Mouse (Mus musculus) embryonic facial prominence, embryonic 15.5 days (tissue): ENCODE results near the gene Zfp526. TPM values are rescaled to one million over a fixed set of nuclear protein-coding genes. Genes with fewer than 3 reads are reported as not detected.

Experiments used
- ATAC-seq: fragments of 200-750 bp; cut with Nextera tagmentation; 2 replicates; pipeline ENCODE4 v1.8.0; 2017; ENCODE audit warnings: low read depth, moderate TSS enrichment; ENCODE audit not compliant: insufficient number of reproducible peaks, low FRiP score, low TSS enrichment
- H3K27ac ChIP-seq: fragments of 300-500 bp; sonication (generic); replicated peaks from 2 replicates; pipeline ENCODE4 v1.5.1; 2015; ENCODE audit warnings: mild to moderate bottlenecking, inconsistent platforms
- H3K27me3 ChIP-seq: fragments of 300-500 bp; sonication (generic); 2 replicates; pipeline ENCODE4 v1.6.1; 2015; ENCODE audit warnings: inconsistent platforms
- H3K36me3 ChIP-seq: fragments of 300-500 bp; sonication (generic); 2 replicates; pipeline ENCODE4 v1.6.1; 2015; ENCODE audit warnings: mild to moderate bottlenecking, inconsistent platforms
- H3K4me1 ChIP-seq: fragments of 300-500 bp; sonication (generic); 2 replicates; pipeline ENCODE4 v1.6.1; 2015; ENCODE audit warnings: inconsistent platforms
- H3K4me2 ChIP-seq: fragments of 300-500 bp; sonication (generic); replicated peaks from 2 replicates; pipeline ENCODE4 v1.6.1; 2015; ENCODE audit warnings: mild to moderate bottlenecking, inconsistent platforms
- H3K4me3 ChIP-seq: fragments of 300-500 bp; sonication (generic); replicated peaks from 2 replicates; pipeline ENCODE4 v1.5.1; 2015; ENCODE audit warnings: mild to moderate bottlenecking, inconsistent platforms
- H3K9ac ChIP-seq: fragments of 300-500 bp; sonication (generic); 2 replicates; pipeline ENCODE4 v1.6.1; 2015; ENCODE audit warnings: inconsistent platforms
- H3K9me3 ChIP-seq: fragments of 300-500 bp; sonication (generic); replicated peaks from 2 replicates; pipeline ENCODE4 v1.6.1; 2016; ENCODE audit warnings: inconsistent platforms
- WGBS: fragments of 180-500 bp; shearing (Covaris S2); methylation state at CpG from one replicate; pipeline ENCODE4 v1.1.7; 2015; 5-methylcytosine and 5-hydroxymethylcytosine counted together
- polyA plus RNA-seq: library from polyadenylated mRNA; unstranded; fragments of >200 nt; fragmentation: Nextera tagmentation; extraction: Ambion mirVana; gene quantifications from 2 replicates; pipeline ENCODE4 v1.2.1, GENCODE M21; 2015

The Zfp526 gene
- polyA plus RNA-seq, 1 experiment from 2014 or later: 3.3 TPM

DNA sequence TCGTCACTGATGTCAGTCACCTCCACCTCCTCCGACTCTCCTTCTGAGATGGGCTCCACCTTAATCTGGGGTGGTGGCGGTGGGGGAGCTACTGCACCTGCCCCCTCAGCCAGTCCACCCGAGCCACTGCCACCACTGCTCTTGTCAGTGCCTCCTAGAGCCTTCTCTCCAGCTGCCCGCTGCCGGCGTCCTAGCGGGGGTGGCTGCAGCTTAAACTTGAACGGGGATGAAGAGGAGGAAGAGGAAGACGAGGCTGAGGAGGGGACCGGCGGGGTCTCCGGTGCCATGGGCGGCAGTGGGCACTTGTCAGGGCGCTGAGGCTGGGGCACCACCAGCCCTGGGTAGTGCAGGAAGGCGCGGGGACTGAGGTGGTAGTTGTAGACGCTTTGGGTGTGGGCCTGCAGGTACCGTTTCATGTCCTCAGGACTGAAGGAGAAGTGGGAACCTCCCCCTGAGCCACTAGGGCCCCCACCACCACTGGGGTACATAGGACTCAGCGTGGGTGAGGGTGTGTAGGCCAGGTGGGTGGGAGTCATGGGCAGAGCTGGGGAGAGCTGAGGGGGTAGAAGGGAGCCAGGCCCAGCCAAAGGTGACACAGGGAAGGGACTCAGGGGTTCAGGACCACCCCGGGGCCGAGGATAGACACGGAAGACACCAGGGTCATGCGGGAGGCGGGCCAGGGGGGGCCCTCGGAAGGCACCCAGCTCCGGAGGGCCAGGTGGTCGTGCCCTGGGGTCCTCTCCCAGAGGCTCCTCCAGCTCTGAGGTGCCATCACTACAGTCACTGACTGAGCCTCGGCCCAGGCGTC, 23.5 kb downstream of the Zfp526 start:
- ATAC-seq: no peak
- Histone ChIP-seq H3K9ac (no peak overlapping the region), H3K36me3 (peaks cover 49% of the 10 kb centered on the region), H3K4me3 (no peak overlapping the region), H3K4me1 (peaks cover 72% of the 10 kb centered on the region), H3K4me2 (no peak overlapping the region), H3K9me3 (no peaks in the 10 kb centered on the region), H3K27ac (0 out of 2 replicates have a peak overlapping the region, but pooled peaks have one; percentile 22), H3K27me3 (no peaks in the 10 kb centered on the region)
- WGBS: 80% methylated on average over 30 of the region's 30 CpGs

DNA sequence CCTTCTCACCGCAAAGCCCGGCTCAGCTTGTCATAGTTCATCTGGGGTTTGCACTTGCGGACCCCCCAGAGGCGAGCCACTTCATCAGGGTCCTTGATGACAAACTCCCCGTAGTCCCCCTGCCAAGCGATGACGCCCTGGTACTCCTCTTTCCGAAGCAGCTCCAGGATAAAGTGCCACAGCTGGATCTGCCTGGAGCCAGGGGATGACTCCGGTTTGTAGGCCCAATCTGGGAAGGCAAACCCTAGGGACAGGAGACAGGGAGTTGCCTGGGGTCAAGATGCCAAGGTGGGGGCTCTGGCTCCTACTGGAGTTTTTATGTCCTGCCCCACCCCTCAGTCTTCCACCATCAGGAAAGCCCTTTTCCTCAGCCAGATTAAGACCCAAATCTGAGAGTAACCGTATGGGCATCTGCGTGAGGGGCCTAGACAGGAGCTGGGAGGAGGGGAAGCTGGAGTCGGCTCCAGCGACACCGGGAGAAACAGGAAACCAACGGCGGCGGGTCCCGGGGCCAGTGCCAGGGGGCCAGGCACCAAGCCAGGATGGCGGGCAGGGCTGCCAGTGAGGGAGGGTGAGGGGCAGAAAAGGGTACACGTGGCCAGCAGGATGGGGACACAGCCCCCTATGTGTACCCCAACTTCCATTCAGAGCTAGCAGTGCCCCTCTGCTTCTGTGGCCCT, 25.0 kb downstream of the Zfp526 start:
- H3K27ac ChIP-seq: peak overlapping the region; percentile 99
- no peaks in the 10 kb centered on the region for H3K27me3 ChIP-seq
- H3K36me3 ChIP-seq: peaks cover 48% of the 10 kb centered on the region
- H3K9me3 ChIP-seq: no peaks in the 10 kb centered on the region
- H3K4me3 ChIP-seq: peak overlapping the region; percentile 97
- WGBS: 31% methylated on average over 20 of the region's 20 CpGs
- H3K4me2 ChIP-seq: peak overlapping the region; percentile 86
- peak overlapping the region; percentile 21 for H3K9ac ChIP-seq
- peaks cover 67% of the 10 kb centered on the region for H3K4me1 ChIP-seq
- no peak for ATAC-seq

DNA sequence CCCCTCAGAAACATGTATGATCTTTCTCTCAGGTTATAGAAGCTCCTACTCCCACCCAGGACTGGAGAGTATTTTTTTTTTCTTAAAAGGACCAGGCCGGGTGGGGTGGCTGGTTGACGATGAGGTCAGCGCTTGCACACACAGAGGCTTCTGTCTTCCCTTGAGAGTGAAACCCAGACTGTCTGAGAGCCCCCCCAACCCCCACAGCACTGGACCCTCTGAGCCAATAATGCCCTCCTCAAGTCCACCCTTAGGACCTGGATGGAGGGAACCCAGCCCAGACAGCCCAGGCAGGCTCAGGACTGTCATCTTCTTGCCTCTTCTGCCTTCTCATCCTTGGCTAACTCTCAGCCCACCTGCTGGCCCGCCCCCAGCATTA, 25.5 kb downstream of the Zfp526 start:
- Histone ChIP-seq H3K9ac (peak overlapping the region; percentile 90), H3K4me1 (peaks cover 67% of the 10 kb centered on the region), H3K4me2 (peak overlapping the region; percentile 86), H3K27me3 (no peaks in the 10 kb centered on the region), H3K9me3 (no peaks in the 10 kb centered on the region), H3K36me3 (peaks cover 43% of the 10 kb centered on the region), H3K27ac (peak overlapping the region; percentile 99), H3K4me3 (peak overlapping the region; percentile 97)
- no peak for ATAC-seq
- WGBS: 31% methylated on average over 4 of the region's 4 CpGs

DNA sequence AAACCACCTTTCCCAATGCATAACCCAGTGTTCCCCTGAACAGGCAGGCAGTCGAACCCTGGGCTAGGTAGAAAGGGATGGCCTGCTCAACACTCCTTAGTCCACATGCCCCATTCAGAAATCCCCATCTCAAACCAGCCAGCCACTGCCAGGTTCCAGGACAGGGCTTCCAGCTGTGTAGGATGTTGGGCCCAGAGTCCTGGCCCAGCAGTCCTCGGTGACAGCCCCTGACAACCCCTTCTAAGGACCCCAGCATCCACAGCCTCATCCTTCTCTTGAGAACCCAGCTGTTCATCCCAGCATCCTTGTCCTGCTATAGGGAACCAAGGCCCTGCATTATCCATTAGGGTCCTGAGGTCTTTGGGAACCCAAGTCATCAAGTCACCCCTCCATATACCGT, 26.3 kb downstream of the Zfp526 start:
- Histone ChIP-seq H3K27ac (peak overlapping the region; percentile 99), H3K4me3 (peak overlapping the region; percentile 97), H3K36me3 (peaks cover 35% of the 10 kb centered on the region), H3K4me2 (peak overlapping the region; percentile 86), H3K4me1 (peaks cover 74% of the 10 kb centered on the region), H3K9me3 (no peaks in the 10 kb centered on the region), H3K9ac (peak overlapping the region; percentile 90), H3K27me3 (no peaks in the 10 kb centered on the region)
- no peak for ATAC-seq
- WGBS: 9% methylated on average over 3 of the region's 3 CpGs

DNA sequence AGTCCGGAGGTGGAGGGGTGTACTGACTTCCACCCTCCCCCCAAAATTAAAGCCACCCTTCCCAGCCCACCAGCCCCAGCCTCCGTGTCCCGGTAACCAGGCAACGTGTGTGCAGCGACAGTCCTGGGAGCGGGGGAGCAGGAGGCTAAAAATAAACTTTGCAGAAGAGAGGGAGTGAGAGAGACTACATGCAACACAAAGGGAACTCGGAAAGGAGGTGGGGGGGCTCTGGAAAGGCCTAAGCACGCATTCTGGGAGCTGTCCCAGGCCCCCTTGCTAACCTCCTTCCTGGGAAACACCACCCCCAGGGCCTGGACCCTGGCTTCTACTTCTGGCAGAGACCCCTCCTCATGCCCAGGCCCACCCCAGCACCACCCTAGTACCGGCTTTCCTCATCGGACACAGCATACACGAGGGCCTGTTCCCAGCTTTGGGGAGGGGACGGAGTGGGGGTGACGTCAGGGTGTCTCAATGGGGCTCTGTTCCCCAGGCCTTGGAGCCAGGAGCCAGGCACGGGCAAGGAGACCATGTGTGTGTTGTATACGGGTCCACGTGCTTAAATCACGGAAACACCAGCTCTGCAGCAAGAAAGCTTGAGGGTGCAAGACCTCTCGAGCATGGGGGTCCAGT, 26.9 kb downstream of the Zfp526 start:
- Histone ChIP-seq H3K27ac (peak overlapping the region; percentile 99), H3K36me3 (peaks cover 29% of the 10 kb centered on the region), H3K9me3 (no peaks in the 10 kb centered on the region), H3K4me1 (peaks cover 69% of the 10 kb centered on the region), H3K9ac (peak overlapping the region; percentile 90), H3K4me3 (peak overlapping the region; percentile 97), H3K4me2 (peak overlapping the region; percentile 86), H3K27me3 (no peaks in the 10 kb centered on the region)
- 1% methylated on average over 18 of the region's 18 CpGs for WGBS
- no peak for ATAC-seq

DNA sequence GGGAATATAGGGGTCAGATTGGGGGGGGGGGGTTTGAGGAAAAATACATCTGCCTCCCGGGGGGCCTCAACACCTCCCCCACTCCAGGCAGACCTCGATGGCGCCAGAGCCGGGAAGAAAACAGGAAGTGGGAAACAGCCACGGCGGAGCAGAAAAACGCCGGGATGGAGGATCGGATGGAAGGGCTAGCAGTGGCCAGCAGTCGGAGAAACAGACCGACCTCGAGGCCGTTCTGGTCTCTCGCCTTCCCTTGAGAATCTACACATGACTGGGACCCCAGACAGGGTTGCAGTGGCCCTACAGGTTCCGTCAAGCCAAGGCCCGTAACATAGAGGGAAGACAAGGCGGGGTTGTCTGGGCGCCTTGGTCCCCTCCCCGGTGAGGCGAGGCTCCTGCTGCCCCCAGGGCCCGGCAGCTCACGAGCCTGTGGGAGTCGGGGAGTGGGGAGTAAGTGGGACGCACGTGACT, 27.7 kb downstream of the Zfp526 start:
- Histone ChIP-seq H3K4me2 (peak overlapping the region; percentile 86), H3K27ac (peak overlapping the region; percentile 99), H3K9ac (peak overlapping the region; percentile 90), H3K36me3 (peaks cover 22% of the 10 kb centered on the region), H3K4me3 (peak overlapping the region; percentile 97), H3K4me1 (peaks cover 64% of the 10 kb centered on the region), H3K27me3 (no peaks in the 10 kb centered on the region), H3K9me3 (no peaks in the 10 kb centered on the region)
- WGBS: 0% methylated on average over 25 of the region's 25 CpGs
- peak; percentile 18; the same call in 1 of the 2 replicates for ATAC-seq

DNA sequence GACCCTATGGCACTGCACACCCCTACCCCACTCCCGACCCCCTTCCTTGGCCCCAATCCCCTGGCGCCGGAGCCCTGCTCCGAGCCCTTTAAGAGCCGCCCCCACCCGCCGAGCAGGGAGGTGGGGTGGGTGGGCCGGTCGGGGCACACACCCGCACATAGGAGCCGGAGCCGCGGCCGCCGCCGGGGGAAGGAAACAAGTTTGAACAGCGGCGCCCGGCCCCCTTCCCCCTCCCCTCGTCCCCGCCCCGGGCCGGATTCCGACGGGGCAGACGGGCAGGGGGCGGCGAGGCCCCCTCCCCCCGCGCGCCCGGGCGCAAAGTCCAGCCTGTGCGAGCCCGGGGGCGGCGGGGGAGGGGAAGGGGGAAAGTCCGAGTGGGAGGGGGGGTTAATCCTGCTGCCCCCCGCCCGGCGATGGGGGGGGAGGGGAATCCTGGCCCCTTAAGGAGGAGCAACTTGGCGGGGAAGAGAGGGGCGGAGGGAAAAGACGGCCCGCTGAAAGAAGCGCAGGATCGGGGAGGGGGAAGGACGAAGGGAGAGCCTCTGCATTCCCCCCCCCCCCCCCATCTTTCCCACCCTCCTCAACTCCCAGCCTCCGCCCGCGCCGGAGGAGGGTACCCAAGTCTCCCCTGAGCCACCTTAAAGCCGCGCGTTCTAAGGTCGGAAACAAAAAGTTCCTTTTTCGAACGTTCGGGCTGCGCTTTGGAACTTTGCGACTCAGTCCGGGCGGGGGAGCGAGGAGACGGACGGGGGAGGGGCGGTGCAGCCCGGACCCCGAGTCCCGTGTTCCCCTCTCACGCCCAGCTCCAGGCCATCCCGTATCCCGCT, 28.3 kb downstream of the Zfp526 start:
- 0% methylated on average over 37 of the region's 73 CpGs for WGBS
- Histone ChIP-seq H3K4me2 (peak overlapping the region; percentile 86), H3K27me3 (no peaks in the 10 kb centered on the region), H3K27ac (peak overlapping the region; percentile 99), H3K4me1 (peaks cover 59% of the 10 kb centered on the region), H3K36me3 (peaks cover 17% of the 10 kb centered on the region), H3K4me3 (peak overlapping the region; percentile 97), H3K9me3 (no peaks in the 10 kb centered on the region), H3K9ac (peak overlapping the region; percentile 90)
- peak; percentile 76 for ATAC-seq

DNA sequence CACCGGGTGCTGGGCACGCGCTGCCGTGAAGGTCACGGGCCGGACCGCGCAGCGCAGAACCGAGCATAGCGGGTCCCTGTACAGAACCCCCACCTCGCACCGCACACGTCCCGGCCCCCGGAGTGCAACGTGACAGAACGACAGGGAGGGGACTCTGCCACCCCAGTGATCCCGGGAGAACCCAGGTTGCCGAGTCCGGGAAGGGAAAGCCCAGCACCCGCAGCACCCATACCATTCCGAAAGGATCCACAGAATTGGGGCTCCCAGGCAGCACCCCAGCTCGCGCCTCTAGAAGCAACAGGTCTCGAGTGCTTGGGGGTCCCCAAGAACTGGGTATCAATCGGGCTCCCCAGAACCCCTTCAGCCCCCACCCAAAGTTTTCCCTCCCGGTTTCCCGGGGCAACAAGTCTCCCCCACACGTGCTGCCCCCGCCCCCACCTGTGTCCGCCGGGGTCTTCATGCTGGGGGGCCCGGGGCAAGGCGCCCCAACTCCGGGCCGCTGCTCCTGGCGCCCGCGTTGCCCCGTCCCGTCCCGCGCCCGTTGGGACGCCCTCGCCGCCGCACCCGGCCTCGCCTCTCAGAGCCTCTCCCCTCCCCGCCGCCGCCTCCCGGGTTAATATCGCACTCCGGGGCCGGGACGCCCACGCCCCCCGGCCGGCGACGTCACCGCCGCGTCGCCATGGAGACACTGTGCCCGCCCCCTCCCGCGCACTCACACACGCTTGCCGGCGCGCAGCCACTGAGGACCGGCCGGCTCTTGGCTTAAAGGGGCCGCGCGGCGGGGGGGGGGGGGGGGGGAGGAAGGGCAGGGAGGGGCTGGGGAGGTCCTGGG, 29.1 kb downstream of the Zfp526 start, which contains the start of gene Erf:
Gene Erf, minus strand, starts transcription at position 621 of the 832 bp plus-strand sequence.
- WGBS: under 1% methylated on average over 75 of the region's 81 CpGs
- Histone ChIP-seq H3K4me1 (peaks cover 50% of the 10 kb centered on the region), H3K9ac (peak within 1 kb of the TSS; percentile 90), H3K4me2 (peak within 1 kb of the TSS; percentile 86), H3K36me3 (peaks cover 9% of the 10 kb centered on the region), H3K27me3 (no peaks in the 10 kb centered on the region), H3K27ac (peak within 1 kb of the TSS; percentile 99), H3K9me3 (no peaks in the 10 kb centered on the region), H3K4me3 (peak within 1 kb of the TSS; percentile 97)
- ATAC-seq: peak; percentile 86

DNA sequence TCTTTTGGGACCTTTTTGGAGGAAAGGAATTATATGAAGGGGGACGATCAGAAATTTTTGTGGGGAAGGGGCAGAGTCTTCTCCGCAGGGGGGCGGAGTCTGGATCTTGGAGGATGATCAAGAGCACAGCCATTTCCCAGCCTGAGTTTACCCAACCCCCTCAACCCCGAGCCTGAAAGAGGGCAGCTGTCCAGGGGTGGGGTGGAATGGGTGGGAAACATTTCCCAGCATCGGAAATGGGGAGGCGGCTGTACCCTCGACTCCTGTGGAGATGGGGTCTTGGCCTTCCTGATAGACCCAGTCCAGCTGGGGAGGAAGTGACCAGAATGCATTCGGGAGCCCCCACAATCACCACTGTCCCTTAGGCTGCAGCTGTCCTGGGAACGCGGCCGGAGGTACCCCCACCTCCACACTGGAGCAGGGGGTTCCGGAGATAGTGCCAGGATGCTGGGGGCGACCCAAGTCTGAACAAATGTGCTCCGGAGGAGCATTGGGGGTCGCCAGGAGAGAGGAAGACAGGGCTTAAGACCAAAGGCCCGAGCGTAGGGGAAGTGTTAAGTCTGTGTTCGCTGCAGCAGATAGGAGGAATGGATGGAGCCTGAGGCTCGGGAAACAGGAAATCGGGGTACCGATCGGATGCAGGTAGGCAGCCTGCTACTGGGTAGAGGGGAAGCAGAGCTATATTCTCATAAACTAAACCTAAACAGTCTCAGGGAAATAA, 30.0 kb downstream of the Zfp526 start:
- Histone ChIP-seq H3K9ac (peak overlapping the region; percentile 40), H3K4me3 (peak overlapping the region; percentile 97), H3K36me3 (no peaks in the 10 kb centered on the region), H3K27ac (peak overlapping the region; percentile 99), H3K27me3 (no peaks in the 10 kb centered on the region), H3K4me2 (peak overlapping the region; percentile 86), H3K4me1 (peaks cover 41% of the 10 kb centered on the region), H3K9me3 (no peaks in the 10 kb centered on the region)
- 2% methylated on average over 22 of the region's 22 CpGs for whole genome bisulfite sequencing
- ATAC-seq: peak; percentile 35
